8 mouse cellular contexts compared by ENCODE assay signal in the genomic region with DNA sequence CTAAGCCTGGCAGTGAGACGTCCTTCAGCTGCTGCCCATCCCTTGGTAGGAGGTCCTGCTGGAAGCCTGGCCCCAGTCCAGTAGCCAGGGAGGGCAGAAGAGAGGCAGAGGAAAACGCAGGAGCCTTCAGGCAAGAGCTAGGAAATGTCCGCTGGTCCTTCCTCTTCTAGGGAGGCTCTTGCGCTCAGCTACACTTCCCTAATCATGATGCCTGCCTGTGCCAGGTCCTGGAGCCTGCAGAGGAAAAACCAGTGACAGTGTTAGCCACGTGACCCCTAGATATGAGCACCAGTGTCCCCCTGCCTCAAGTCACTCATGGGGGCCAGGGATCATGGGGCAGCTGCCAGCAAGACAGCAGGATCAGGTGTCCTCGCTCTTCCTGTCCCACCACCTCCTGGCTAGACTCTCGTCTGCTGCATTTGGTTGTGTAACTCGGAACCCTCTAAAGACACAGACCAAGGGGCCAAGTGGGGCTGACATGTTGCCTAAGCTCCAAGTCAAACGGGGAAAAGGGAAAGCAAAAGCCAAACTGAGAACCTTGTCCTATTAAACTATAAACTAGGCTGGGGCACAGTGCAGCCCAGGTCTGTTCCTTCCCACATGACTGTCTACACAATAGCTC. TPM values are rescaled to one million over a fixed set of nuclear protein-coding genes. Genes with fewer than 3 reads are reported as not detected.
DNase-seq lines count a peak whose midpoint lies in the region; ATAC-seq and TF ChIP-seq lines count a peak whose summit lies in the region.

No protein-coding gene starts in this region.

- H3K4me2 ChIP-seq in hindbrain, postnatal 0 days (ENCODE audit: low read depth, low read length), result no peak overlapping the region
- H3K4me2 ChIP-seq in hindbrain, embryonic 11.5 days (replicated peaks; ENCODE audit: low read depth, low read length), result no peak overlapping the region
- 0 out of 2 replicates have a peak overlapping the region, but pooled peaks have one; percentile 63 for H3K4me2 ChIP-seq in heart, postnatal 0 days (ENCODE audit: low read depth, low read length)
- peak overlapping the region; percentile 79 for H3K4me2 ChIP-seq in liver, embryonic 11.5 days

- H3K4me1 ChIP-seq in hindbrain, postnatal 0 days (ENCODE audit: insufficient read depth, low read length), result peaks cover 37% of the 10 kb centered on the region
- peaks cover 14% of the 10 kb centered on the region for H3K4me1 ChIP-seq in hindbrain, embryonic 11.5 days (replicated peaks; ENCODE audit: control insufficient read depth, insufficient read depth, low read length)
- peaks cover 26% of the 10 kb centered on the region for H3K4me1 ChIP-seq in bone marrow, adult 2 months (ENCODE audit: control insufficient read depth, insufficient read depth, low read length)
- peaks cover 52% of the 10 kb centered on the region for H3K4me1 ChIP-seq in heart, postnatal 0 days (ENCODE audit: control insufficient read depth, insufficient read depth)
- H3K4me1 ChIP-seq in liver, embryonic 11.5 days (replicated peaks; ENCODE audit: control insufficient read depth, insufficient read depth, low read length), result peaks cover 57% of the 10 kb centered on the region

- no peaks in the 10 kb centered on the region for H3K9me3 ChIP-seq in hindbrain, postnatal 0 days (ENCODE audit: low read length)
- H3K9me3 ChIP-seq in hindbrain, embryonic 11.5 days (ENCODE audit: control insufficient read depth, low read length), result no peaks in the 10 kb centered on the region
- no peaks in the 10 kb centered on the region for H3K9me3 ChIP-seq in heart, postnatal 0 days (replicated peaks; ENCODE audit: control insufficient read depth, low read length)
- H3K9me3 ChIP-seq in liver, embryonic 11.5 days (ENCODE audit: control insufficient read depth, low read length), result no peaks in the 10 kb centered on the region

- no peak overlapping the region for H3K9ac ChIP-seq in hindbrain, postnatal 0 days (replicated peaks; ENCODE audit: low read length)
- no peak overlapping the region for H3K9ac ChIP-seq in hindbrain, embryonic 11.5 days (ENCODE audit: low read depth, low read length)
- H3K9ac ChIP-seq in heart, postnatal 0 days (replicated peaks; ENCODE audit: low read depth, low read length), result no peak overlapping the region
- H3K9ac ChIP-seq in liver, embryonic 11.5 days (ENCODE audit: low read depth, low read length), result no peak overlapping the region

- peaks cover 16% of the 10 kb centered on the region for H3K36me3 ChIP-seq in hindbrain, postnatal 0 days (ENCODE audit: insufficient read depth, low read length)
- H3K36me3 ChIP-seq in hindbrain, embryonic 11.5 days (ENCODE audit: control insufficient read depth, insufficient read depth, low read length), result peaks cover 6% of the 10 kb centered on the region; the same call in 1 of the 2 replicates
- H3K36me3 ChIP-seq in heart, postnatal 0 days (replicated peaks; ENCODE audit: control insufficient read depth, insufficient read depth, low read length), result peaks cover 35% of the 10 kb centered on the region
- peaks cover 29% of the 10 kb centered on the region for H3K36me3 ChIP-seq in liver, embryonic 11.5 days (ENCODE audit: control insufficient read depth, insufficient read depth, low read length)
- H3K36me3 ChIP-seq in splenic B cell, adult 2 months (ENCODE audit: control insufficient read depth, insufficient read depth, low read length, poor library complexity, severe bottlenecking), result peaks cover 25% of the 10 kb centered on the region

- no peak; the same call in 1 of the 2 replicates for TF ChIP-seq POLR2A in bone marrow, adult 2 months (IDR thresholded peaks at IDR 0.05; ENCODE audit: borderline replicate concordance, control insufficient read depth, low read depth, low read length)

- no peak for TF ChIP-seq CTCF in hindbrain, postnatal 0 days (IDR thresholded peaks at IDR 0.05; ENCODE audit: low read depth)
- no peak for TF ChIP-seq CTCF in bone marrow, adult 2 months (IDR thresholded peaks at IDR 0.05; ENCODE audit: control insufficient read depth, insufficient read depth, low read length)
- TF ChIP-seq CTCF in heart, postnatal 0 days (IDR thresholded peaks at IDR 0.05; ENCODE audit: low read depth), result no peak

- DNase-seq in hindbrain, postnatal 0 days (ENCODE audit: low spot score), result no peak
- no peak for DNase-seq in hindbrain, embryonic 11.5 days (ENCODE audit: low spot score)
- DNase-seq in heart, postnatal 0 days (ENCODE audit: low spot score), result no peak
- no peak for DNase-seq in liver, embryonic 11.5 days (ENCODE audit: low spot score)
- peak; percentile 19 for DNase-seq in splenic B cell, adult 2 months (ENCODE audit: low read depth, low spot score)
- no peak for DNase-seq in right cerebral cortex, adult 2 months (ENCODE audit: low spot score in 2 of 2)
- DNase-seq in urinary bladder, postnatal 10 days (ENCODE audit: low spot score), result no peak

- H3K4me3 ChIP-seq in hindbrain, postnatal 0 days (ENCODE audit: low read length), result no peak overlapping the region
- H3K4me3 ChIP-seq in hindbrain, embryonic 11.5 days (ENCODE audit: low read depth, low read length), result no peak overlapping the region
- H3K4me3 ChIP-seq in bone marrow, adult 2 months (replicated peaks; ENCODE audit: control insufficient read depth, low read depth, low read length), result peak overlapping the region; percentile 31
- no peak overlapping the region for H3K4me3 ChIP-seq in heart, postnatal 0 days (ENCODE audit: low read depth, low read length)
- no peak overlapping the region for H3K4me3 ChIP-seq in liver, embryonic 11.5 days (ENCODE audit: low read depth, low read length)

- whole genome bisulfite sequencing in hindbrain, postnatal 0 days, result 67% methylated on average over 9 of the region's 9 CpGs
- 78% methylated on average over 9 of the region's 9 CpGs for WGBS in hindbrain, embryonic 11.5 days
- 25% methylated on average over 9 of the region's 9 CpGs for WGBS in bone marrow, adult 2 months
- WGBS in heart, postnatal 0 days, result 48% methylated on average over 8 of the region's 9 CpGs
- WGBS in liver, embryonic 11.5 days, result 67% methylated on average over 9 of the region's 9 CpGs

- ATAC-seq in hindbrain, postnatal 0 days, result no peak
- ATAC-seq in hindbrain, embryonic 11.5 days (ENCODE audit: low FRiP score), result no peak
- no peak for ATAC-seq in heart, postnatal 0 days (ENCODE audit: insufficient read depth, low read depth)
- ATAC-seq in liver, embryonic 11.5 days (replicated peaks; ENCODE audit: low FRiP score), result no peak

- TF ChIP-seq EP300 in heart, postnatal 0 days (IDR thresholded peaks at IDR 0.05; ENCODE audit: low read depth), result no peak

- no peaks in the 10 kb centered on the region for H3K27me3 ChIP-seq in hindbrain, postnatal 0 days (ENCODE audit: insufficient read depth, low read length)
- H3K27me3 ChIP-seq in hindbrain, embryonic 11.5 days (ENCODE audit: control insufficient read depth, insufficient read depth, low read length), result no peaks in the 10 kb centered on the region
- no peaks in the 10 kb centered on the region for H3K27me3 ChIP-seq in heart, postnatal 0 days (ENCODE audit: control insufficient read depth, insufficient read depth, low read length)
- H3K27me3 ChIP-seq in liver, embryonic 11.5 days (replicated peaks; ENCODE audit: control insufficient read depth, insufficient read depth, low read length), result no peaks in the 10 kb centered on the region
- H3K27me3 ChIP-seq in splenic B cell, adult 2 months (ENCODE audit: control insufficient read depth, insufficient read depth, low read length, poor library complexity, severe bottlenecking), result no peaks in the 10 kb centered on the region

- H3K27ac ChIP-seq in hindbrain, postnatal 0 days, result peak overlapping the region; percentile 88; the same call in 1 of the 2 replicates
- H3K27ac ChIP-seq in hindbrain, embryonic 11.5 days (ENCODE audit: low read depth, low read length), result no peak overlapping the region
- H3K27ac ChIP-seq in bone marrow, adult 2 months (ENCODE audit: control insufficient read depth, insufficient read depth, low read depth, low read length, poor library complexity), result peak overlapping the region; percentile 88
- H3K27ac ChIP-seq in heart, postnatal 0 days (ENCODE audit: low read depth), result peak overlapping the region; percentile 86
- peak overlapping the region; percentile 97 for H3K27ac ChIP-seq in liver, embryonic 11.5 days (ENCODE audit: low read depth, low read length)

RNA-seq across cellular contexts. Expression of a gene that starts 26.0 kb away (rescaled TPM):
- 2.5 and 3.8 TPM in 2 replicates for total RNA-seq in hindbrain, postnatal 0 days (2014; rRNA removed)
- polyA plus RNA-seq in hindbrain, postnatal 0 days (2015; fragmentation: Nextera tagmentation; extraction: Ambion mirVana), result 4.2 and 4.5 TPM in 2 replicates
- 2.4 and 2.6 TPM in 2 replicates for polyA plus RNA-seq in hindbrain, embryonic 11.5 days (2014; fragmentation: Nextera tagmentation; extraction: Ambion mirVana)
- polyA plus RNA-seq in bone marrow, adult 2 months (2011; ENCODE audit: insufficient read depth, insufficient read length, low replicate concordance, missing spikeins), result 1.8 and 2.8 TPM in 2 replicates
- 1.5 TPM in 1 of 2 replicates, not detected in the other for total RNA-seq in heart, postnatal 0 days (2014; rRNA removed; ENCODE audit: low replicate concordance)
- polyA plus RNA-seq in heart, postnatal 0 days (2015; fragmentation: Nextera tagmentation; extraction: Ambion mirVana), result 0.31 and 0.45 TPM in 2 replicates
- 0.27 and 0.53 TPM in 2 replicates for polyA plus RNA-seq in liver, embryonic 11.5 days (2014; fragmentation: Nextera tagmentation; extraction: Ambion mirVana)

RNA-seq across cellular contexts. Expression of a gene that starts 44.4 kb away (rescaled TPM):
- 9.3 and 11.5 TPM in 2 replicates for total RNA-seq in hindbrain, postnatal 0 days (2014; rRNA removed)
- 2.7 and 3.0 TPM in 2 replicates for polyA plus RNA-seq in hindbrain, postnatal 0 days (2015; fragmentation: Nextera tagmentation; extraction: Ambion mirVana)
- 4.2 and 6.1 TPM in 2 replicates for polyA plus RNA-seq in hindbrain, embryonic 11.5 days (2014; fragmentation: Nextera tagmentation; extraction: Ambion mirVana)
- 12.5 and 20.0 TPM in 2 replicates for polyA plus RNA-seq in bone marrow, adult 2 months (2011; ENCODE audit: insufficient read depth, insufficient read length, low replicate concordance, missing spikeins)
- total RNA-seq in heart, postnatal 0 days (2014; rRNA removed; ENCODE audit: low replicate concordance), result 13.5 and 14.5 TPM in 2 replicates
- 3.5 and 3.6 TPM in 2 replicates for polyA plus RNA-seq in heart, postnatal 0 days (2015; fragmentation: Nextera tagmentation; extraction: Ambion mirVana)
- 12.6 and 13.4 TPM in 2 replicates for polyA plus RNA-seq in liver, embryonic 11.5 days (2014; fragmentation: Nextera tagmentation; extraction: Ambion mirVana)

Comparison
In these comparisons a context has a peak if more than half of its experiments do, and no peak if none do; other contexts are left out.
1. H3K4me2 ChIP-seq: peak in heart, postnatal 0 days (single experiment) and liver, embryonic 11.5 days (single experiment); none in hindbrain, postnatal 0 days (single experiment) and hindbrain, embryonic 11.5 days (single experiment).